Mouse (Mus musculus) ovary, adult 18-20 months (tissue): ENCODE data around the gene Cemip2.
A peak's percentile ranks its signal among the peaks of the same experiment; 100 is the strongest.

Source experiments
- DNase-seq: peaks from one replicate; pipeline ENCODE4 v3.0.0; 2022; ENCODE audit warnings: low spot score, mixed read lengths

The Cemip2 gene

GRCm38 (mm10) chr19:21778147-21778917, at the start of gene Cemip2:
TSS of gene Cemip2 (plus strand) at chr19:21778342.
- peak; percentile 92 for DNase-seq

- no peak for DNase-seq
Observed at GRCm38 (mm10) chr19:21728342-21728741, 49.8 kb upstream of the Cemip2 start.

DNA sequence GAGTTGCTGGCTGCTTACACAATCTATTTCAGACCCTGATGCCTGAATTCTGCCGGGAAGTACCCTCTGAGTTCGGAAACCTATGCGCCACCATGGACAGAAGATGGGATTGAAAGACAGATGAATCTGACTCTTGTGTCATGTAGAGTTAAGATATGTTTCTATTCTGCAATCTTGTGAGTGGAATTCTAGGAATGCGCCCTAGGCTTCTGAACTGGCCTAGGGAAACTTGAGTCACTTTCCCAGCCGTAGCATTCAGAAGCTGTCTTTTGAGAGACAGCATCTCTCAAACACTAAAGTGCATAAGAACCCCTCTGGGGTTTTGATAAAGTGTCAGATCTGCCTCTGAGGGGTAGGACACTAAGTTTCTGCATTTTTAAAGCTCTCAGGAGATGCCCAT, 46.3 kb upstream of the Cemip2 start:
- no peak for DNase-seq

GRCm38 (mm10) chr19:21733176-21733575, 45.0 kb upstream of the Cemip2 start:
- DNase-seq, result no peak

GRCm38 (mm10) chr19:21734112-21734511, 44.0 kb upstream of the Cemip2 start:
- DNase-seq, result no peak

DNA sequence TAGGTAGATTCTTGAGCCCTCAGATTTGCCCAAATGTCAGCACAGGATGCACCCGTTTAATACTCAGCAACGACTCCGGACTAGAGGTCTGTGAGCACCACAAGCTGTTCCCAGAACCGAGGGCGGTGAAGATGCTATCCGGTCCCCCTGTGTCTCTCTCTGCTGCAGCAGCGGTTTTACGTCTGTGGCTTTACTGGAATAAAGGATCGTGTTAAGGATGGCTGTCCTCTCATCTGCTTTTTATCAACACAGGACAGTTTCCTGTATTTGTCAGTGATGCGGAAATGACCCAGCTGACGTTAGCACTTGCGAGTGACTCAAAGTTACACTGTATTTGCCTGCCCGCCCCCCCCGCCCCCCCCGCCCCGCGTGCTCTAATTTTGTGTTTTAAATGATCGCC, 40.7 kb upstream of the Cemip2 start:
- DNase-seq, result no peak

- no peak for DNase-seq
Observed at GRCm38 (mm10) chr19:21737881-21738590, 40.1 kb upstream of the Cemip2 start.

DNA sequence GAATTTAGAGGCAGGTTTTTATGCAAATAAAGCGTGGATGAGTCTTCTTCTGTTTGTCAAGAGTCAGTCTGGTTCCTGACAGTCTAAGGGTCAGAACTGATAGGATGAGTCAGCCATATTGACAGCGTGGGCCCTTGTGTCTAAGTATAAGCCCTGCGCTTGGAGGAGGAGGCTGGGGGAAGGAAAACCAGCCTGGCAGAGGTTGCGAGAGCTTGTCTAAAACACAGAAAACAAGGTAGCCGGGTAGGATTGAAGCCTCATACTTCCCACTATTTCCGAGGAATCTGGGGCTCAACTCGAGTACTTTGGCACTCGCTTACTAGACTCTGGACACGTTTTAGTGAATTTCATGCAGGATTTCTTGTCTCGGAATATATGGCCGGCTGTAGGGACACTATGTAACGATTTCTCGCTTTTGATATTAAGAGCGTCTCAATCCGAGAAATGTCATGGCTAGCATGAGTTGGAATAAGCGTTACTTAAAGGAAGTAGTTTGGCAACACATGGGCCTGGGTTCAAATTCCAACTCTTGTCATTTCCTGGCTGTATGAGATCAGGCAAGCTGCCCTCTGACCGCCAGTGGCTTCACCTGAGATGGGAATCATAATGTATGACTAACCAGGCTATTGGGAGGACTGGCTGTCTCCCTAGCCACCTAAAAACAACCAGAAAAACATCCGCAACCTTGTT, 39.4 kb upstream of the Cemip2 start:
- DNase-seq, result no peak

GRCm38 (mm10) chr19:21742138-21742537, 36.0 kb upstream of the Cemip2 start:
- DNase-seq, result no peak

- no peak for DNase-seq
Observed at GRCm38 (mm10) chr19:21745586-21745985, 32.6 kb upstream of the Cemip2 start.

- DNase-seq, result peak; percentile 28
Observed at GRCm38 (mm10) chr19:21747356-21747755, 30.8 kb upstream of the Cemip2 start.

- DNase-seq, result no peak
Observed at GRCm38 (mm10) chr19:21750154-21750553, 28.0 kb upstream of the Cemip2 start.

DNA sequence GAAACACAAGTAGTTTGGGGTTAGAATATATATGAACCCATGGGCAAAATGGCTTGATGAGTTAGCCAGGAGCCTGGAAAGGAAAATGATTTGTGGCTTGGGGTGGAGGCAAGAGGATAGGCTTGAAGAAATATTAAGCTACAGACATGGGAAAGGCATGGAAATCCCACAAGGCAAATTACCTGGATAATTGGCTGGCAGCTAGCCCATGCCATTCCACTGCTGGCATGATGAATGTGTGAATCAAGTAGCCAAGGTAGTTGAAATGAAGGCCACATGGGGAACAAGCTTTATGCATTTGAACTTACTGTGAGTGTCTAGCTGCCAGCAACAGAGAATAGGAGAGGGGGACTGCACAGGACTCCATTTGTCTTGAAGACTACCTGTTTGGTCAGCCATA, 16.5 kb upstream of the Cemip2 start:
- no peak for DNase-seq

- DNase-seq, result no peak
Observed at GRCm38 (mm10) chr19:21764013-21764412, 14.1 kb upstream of the Cemip2 start.

GRCm38 (mm10) chr19:21764738-21765137, 13.4 kb upstream of the Cemip2 start:
- no peak for DNase-seq

- no peak for DNase-seq
Observed at GRCm38 (mm10) chr19:21767500-21768045, 10.6 kb upstream of the Cemip2 start.

- DNase-seq, result no peak
Observed at GRCm38 (mm10) chr19:21769796-21770195, 8.3 kb upstream of the Cemip2 start.

GRCm38 (mm10) chr19:21771586-21771985, 6.6 kb upstream of the Cemip2 start:
- no peak for DNase-seq

DNA sequence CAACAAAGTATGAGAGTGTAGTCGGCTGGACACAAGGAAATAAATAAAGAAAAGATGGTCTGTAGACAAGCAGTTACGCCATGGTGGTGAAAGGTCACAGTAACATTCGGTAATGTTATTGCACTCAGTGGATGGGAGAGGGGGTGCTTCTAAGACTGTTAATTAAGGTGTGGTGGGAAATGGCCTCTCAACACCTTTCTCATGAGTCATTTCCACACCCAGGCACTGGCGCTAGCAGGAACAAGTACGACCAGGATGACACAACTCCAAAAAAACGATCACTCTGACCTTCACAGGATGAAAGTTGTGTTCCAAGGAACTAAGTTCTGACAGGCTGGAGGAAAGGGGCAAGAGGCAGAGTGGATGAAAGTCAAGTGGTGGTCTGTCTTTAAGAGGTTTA, 4.5 kb upstream of the Cemip2 start:
- DNase-seq, result no peak

DNA sequence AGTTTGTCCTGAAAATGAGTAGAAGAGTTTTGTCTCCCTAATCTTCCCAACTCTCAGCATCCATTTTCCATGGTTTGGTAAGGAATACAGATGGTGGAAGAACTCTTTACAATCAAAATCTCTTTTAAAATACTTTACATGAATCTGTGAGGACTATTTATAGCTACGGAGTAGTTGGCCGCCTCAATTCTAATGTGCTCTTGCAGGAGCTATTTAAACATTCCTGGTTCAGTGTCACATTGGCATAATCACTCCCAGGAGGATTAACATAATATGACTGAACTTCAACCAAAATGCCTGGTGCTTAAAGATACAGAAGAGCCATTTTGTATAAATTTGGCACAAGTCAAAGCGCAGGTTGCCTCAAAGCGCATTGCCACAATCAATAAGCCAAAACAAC, 2.5 kb upstream of the Cemip2 start:
- DNase-seq, result no peak

DNA sequence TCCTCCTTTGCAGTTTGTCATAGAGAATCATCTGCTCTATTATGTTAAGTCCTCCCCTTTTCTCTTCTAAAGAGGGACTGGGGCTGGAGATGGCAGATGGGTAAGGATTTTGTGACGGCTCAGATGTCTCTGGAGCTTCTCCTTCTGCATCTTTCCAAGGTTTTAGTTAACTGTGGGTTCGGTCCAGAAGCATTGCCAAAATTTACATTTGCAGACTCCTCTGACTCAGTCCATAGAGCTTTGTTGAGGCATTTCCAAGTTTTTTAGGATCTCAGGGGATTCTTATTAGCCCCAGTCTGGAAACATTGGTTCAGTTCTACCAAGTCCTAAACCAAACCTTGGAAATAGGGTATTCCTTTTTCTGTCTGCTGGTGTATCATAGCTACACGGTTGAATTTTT, 1.5 kb upstream of the Cemip2 start:
- DNase-seq, result no peak

DNA sequence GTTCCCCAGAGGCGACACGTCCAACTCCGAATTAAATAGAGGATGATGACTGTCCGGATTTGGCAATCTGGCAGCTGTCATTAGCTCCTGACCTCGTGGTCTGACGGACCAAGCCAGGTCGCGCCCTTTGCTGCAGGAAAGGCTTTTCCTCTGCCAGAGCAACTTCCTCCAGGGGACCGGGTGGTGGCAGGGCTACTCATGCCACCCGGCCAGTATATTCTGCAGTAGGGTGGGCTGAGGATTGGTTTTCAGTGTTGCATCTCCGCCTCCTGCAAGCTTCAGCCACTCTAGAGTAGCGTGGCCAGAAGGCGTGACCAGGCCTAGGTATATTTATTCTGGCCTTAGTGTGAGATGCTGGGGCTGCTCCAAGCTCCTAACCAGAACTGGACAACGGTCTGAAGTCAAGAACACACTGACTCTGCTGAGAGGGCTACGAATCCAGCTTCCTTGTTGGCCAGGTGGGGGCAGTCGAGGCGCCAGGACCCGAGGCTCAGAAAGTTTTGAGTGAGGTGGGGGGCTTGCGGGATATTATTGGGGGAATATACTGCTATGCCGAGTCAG, 891 bp upstream of the Cemip2 start:
- DNase-seq, result no peak
